7 mouse cellular contexts compared by ENCODE assay signal in genomic region chr11:75540710-75541581, GRCm38 (mm10). TPM values are rescaled to one million over a fixed set of nuclear protein-coding genes. Genes with fewer than 3 reads are reported as not detected.
DNase-seq lines count a peak whose midpoint lies in the region; ATAC-seq lines count a peak whose summit lies in the region.

No protein-coding gene starts in this region.

- peak; percentile 13 for ATAC-seq in activated CD4-positive, CD25-positive, alpha-beta regulatory T cell, adult 4 months
- ATAC-seq in granulocyte monocyte progenitor cell, adult 5-6 weeks (replicated peaks; ENCODE audit: poor library complexity, severe bottlenecking), result peak; percentile 87
- peak; percentile 97 for ATAC-seq in megakaryocyte, adult 5-6 weeks (ENCODE audit: poor library complexity, severe bottlenecking)

- peak; percentile 47 for DNase-seq in kidney, postnatal 10 days
- no peak for DNase-seq in kidney, adult 9 months
- DNase-seq in gastrocnemius, adult 8-10 months (ENCODE audit: low spot score in 2 of 2), result no peak
- DNase-seq in c-Kit-positive CD71-positive TER-119-positive erythroid progenitor cells, embryonic 14.5 days (ENCODE audit: low spot score), result no peak

RNA-seq across cellular contexts. Expression of gene Slc43a2, which starts 9.5 kb away (rescaled TPM):
- 10 to 100 TPM; 18.3 to 18.7 TPM for polyA plus RNA-seq in activated CD4-positive, CD25-positive, alpha-beta regulatory T cell, adult 4 months (2017; shearing (Covaris generic))
- total RNA-seq in granulocyte monocyte progenitor cell, adult 5-6 weeks (2014; fragmentation: Nextera tagmentation), result 12.7 and 20.1 TPM in 2 replicates
- 6.2 and 7.3 TPM in 2 replicates for total RNA-seq in granulocyte monocyte progenitor cell, adult 5-6 weeks (2017)
- total RNA-seq in megakaryocyte, adult 5-6 weeks (2015), result 30.6 and 32.3 TPM in 2 replicates
- 32.2 and 33.5 TPM in 2 replicates for total RNA-seq in megakaryocyte, adult 5-6 weeks (2017)
- total RNA-seq in gastrocnemius, adult 8-10 months (2022), result 10 to 100 TPM; 22.0 to 28.2 (median 24.4) TPM

RNA-seq across cellular contexts. Expression of gene Scarf1, which starts 27.6 kb away (rescaled TPM):
- under 1 TPM; 0.42 to 0.47 TPM for polyA plus RNA-seq in activated CD4-positive, CD25-positive, alpha-beta regulatory T cell, adult 4 months (2017; shearing (Covaris generic))
- 2.0 and 3.8 TPM in 2 replicates for total RNA-seq in granulocyte monocyte progenitor cell, adult 5-6 weeks (2014; fragmentation: Nextera tagmentation)
- total RNA-seq in granulocyte monocyte progenitor cell, adult 5-6 weeks (2017), result 2.3 and 3.4 TPM in 2 replicates
- 0.41 and 1.1 TPM in 2 replicates for total RNA-seq in megakaryocyte, adult 5-6 weeks (2015)
- total RNA-seq in megakaryocyte, adult 5-6 weeks (2017), result 0.66 and 0.85 TPM in 2 replicates
- 1 to 10 TPM; 1.6 to 2.8 (median 2.1) TPM for total RNA-seq in gastrocnemius, adult 8-10 months (2022)

RNA-seq across cellular contexts. Expression of gene Rilp, which starts 31.1 kb away (rescaled TPM):
- polyA plus RNA-seq in activated CD4-positive, CD25-positive, alpha-beta regulatory T cell, adult 4 months (2017; shearing (Covaris generic)), result not detected
- total RNA-seq in granulocyte monocyte progenitor cell, adult 5-6 weeks (2014; fragmentation: Nextera tagmentation), result 0.17 TPM in 1 of 2 replicates, not detected in the other
- 0.22 TPM in 1 of 2 replicates, not detected in the other for total RNA-seq in granulocyte monocyte progenitor cell, adult 5-6 weeks (2017)
- 0.98 and 1.2 TPM in 2 replicates for total RNA-seq in megakaryocyte, adult 5-6 weeks (2015)
- 0.55 and 1.8 TPM in 2 replicates for total RNA-seq in megakaryocyte, adult 5-6 weeks (2017)
- total RNA-seq in gastrocnemius, adult 8-10 months (2022), result 10 to 100 TPM; 28.7 to 34.0 (median 30.9) TPM

RNA-seq across cellular contexts. Expression of gene Pitpna, which starts 47.0 kb away (rescaled TPM):
- polyA plus RNA-seq in activated CD4-positive, CD25-positive, alpha-beta regulatory T cell, adult 4 months (2017; shearing (Covaris generic)), result 10 to 100 TPM; 24.3 to 47.6 TPM
- total RNA-seq in granulocyte monocyte progenitor cell, adult 5-6 weeks (2014; fragmentation: Nextera tagmentation), result 141 and 143 TPM in 2 replicates
- total RNA-seq in granulocyte monocyte progenitor cell, adult 5-6 weeks (2017), result 58.0 and 74.5 TPM in 2 replicates
- total RNA-seq in megakaryocyte, adult 5-6 weeks (2015), result 387 and 430 TPM in 2 replicates
- 178 and 226 TPM in 2 replicates for total RNA-seq in megakaryocyte, adult 5-6 weeks (2017)
- 100 to 1,000 TPM; 153 to 214 (median 207) TPM for total RNA-seq in gastrocnemius, adult 8-10 months (2022)

RNA-seq across cellular contexts. Expression of gene Prpf8, which starts 54.3 kb away (rescaled TPM):
- 10 to 100 TPM; 33.9 to 38.7 TPM for polyA plus RNA-seq in activated CD4-positive, CD25-positive, alpha-beta regulatory T cell, adult 4 months (2017; shearing (Covaris generic))
- total RNA-seq in granulocyte monocyte progenitor cell, adult 5-6 weeks (2014; fragmentation: Nextera tagmentation), result 154 and 174 TPM in 2 replicates
- 115 and 127 TPM in 2 replicates for total RNA-seq in granulocyte monocyte progenitor cell, adult 5-6 weeks (2017)
- total RNA-seq in megakaryocyte, adult 5-6 weeks (2015), result 91.3 and 102 TPM in 2 replicates
- 69.3 and 90.7 TPM in 2 replicates for total RNA-seq in megakaryocyte, adult 5-6 weeks (2017)
- 10 to 100 TPM; 73.7 to 90.1 (median 78.3) TPM for total RNA-seq in gastrocnemius, adult 8-10 months (2022)

Comparison
In these comparisons a context has a peak if more than half of its experiments do, and no peak if none do; other contexts are left out.
1. ATAC-seq: peak in every context shown above with its lines; median percentile 97 in megakaryocyte, adult 5-6 weeks; 87 in granulocyte monocyte progenitor cell, adult 5-6 weeks; 13 in activated CD4-positive, CD25-positive, alpha-beta regulatory T cell, adult 4 months.
2. RNA of gene Rilp, which starts 31.1 kb away (total RNA-seq): 28.7 to 34.0 TPM in gastrocnemius, adult 8-10 months; 0.55 to 1.8 TPM in megakaryocyte, adult 5-6 weeks and 0.17 to 0.22 TPM in granulocyte monocyte progenitor cell, adult 5-6 weeks; every median in the first group is over 10 times any median in the second.